Mouse (Mus musculus) megakaryocyte, embryonic 14.5 days (primary cell): ENCODE results near the gene Cd70. TPM values are rescaled to one million over a fixed set of nuclear protein-coding genes. Genes with fewer than 3 reads are reported as not detected.

Experiments used
- H3K27me3 ChIP-seq: replicated peaks from 2 replicates; pipeline ENCODE3; 2012; ENCODE audit warnings: inconsistent platforms
- H3K36me3 ChIP-seq: replicated peaks from 2 replicates; pipeline ENCODE3; 2012; ENCODE audit warnings: low read length, inconsistent platforms, mixed read lengths
- H3K4me1 ChIP-seq: 2 replicates; pipeline ENCODE4 v1.6.1; 2012; ENCODE audit warnings: inconsistent platforms
- H3K4me3 ChIP-seq: replicated peaks from 2 replicates; pipeline ENCODE3; 2012; ENCODE audit warnings: moderate library complexity, mild to moderate bottlenecking, inconsistent platforms
- H3K9me3 ChIP-seq: 2 replicates; pipeline ENCODE4 v1.6.1; 2012; ENCODE audit warnings: inconsistent platforms
- FLI1 ChIP-seq: IDR thresholded peaks from 2 replicates; pipeline ENCODE4 v1.6.1; 2012; ENCODE audit warnings: low read length, inconsistent platforms, mixed read lengths
- GATA1 ChIP-seq: IDR thresholded peaks from 3 replicates; pipeline ENCODE4 v1.6.1; 2012; ENCODE audit warnings: mixed read lengths, low read length, inconsistent platforms, borderline replicate concordance
- polyA plus RNA-seq: library from polyadenylated mRNA; stranded (reverse); fragments of >175 nt; gene quantifications from 2 replicates; pipeline ENCODE4 v1.2.3, GENCODE M21; 2012; ENCODE audit warnings: low replicate concordance; ENCODE audit not compliant: insufficient read depth

The Cd70 gene
- polyA plus RNA-seq, 1 experiment, result not detected

DNA sequence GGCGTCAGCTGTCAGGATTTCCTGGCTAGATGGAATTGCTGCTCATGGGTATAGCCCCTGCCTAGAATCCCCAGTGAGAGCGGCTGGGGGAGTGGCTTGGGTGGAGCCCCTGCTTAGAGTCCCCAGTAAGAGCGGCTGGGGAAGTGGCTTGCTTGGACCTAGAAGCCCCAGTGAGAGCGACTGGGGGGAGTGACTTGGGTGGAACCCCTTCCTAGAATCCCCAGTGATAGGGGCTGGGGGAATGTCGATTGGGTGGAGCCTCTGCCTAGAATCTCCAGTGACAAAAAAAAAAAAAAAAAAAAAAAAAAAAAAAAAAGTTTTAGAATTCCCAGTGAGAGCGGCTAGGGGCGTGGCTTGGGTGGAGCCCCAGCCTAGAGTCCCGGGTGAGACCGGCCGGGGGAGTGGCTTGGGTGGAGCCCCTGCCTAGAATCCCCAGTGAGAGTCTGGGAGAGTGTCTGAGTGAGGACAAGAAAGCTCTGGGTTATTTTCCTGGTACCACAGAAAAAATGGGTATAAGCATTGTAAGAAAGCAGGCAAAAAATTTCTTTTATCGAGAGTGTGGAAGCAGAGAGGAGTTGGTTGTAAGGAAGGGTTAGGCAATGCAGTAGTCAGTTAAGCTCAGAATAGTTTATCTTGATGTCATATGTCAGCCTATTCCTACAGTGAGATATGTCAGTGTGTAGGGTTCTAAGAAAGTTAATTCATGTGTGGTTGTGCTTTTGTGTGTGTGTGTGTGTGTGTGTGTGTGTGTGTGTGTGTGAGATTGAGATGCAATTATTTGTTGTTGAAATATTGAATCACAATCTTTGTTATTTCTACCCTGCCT is 30.8 kb downstream of the Cd70 start:
- H3K4me3 ChIP-seq, result peak overlapping the region; percentile 46
- TF ChIP-seq GATA1 (no peak), FLI1 (no peak)
- peaks cover 2% of the 10 kb centered on the region for H3K36me3 ChIP-seq
- H3K9me3 ChIP-seq, result no peaks in the 10 kb centered on the region
- H3K27me3 ChIP-seq, result peaks cover 19% of the 10 kb centered on the region
- H3K4me1 ChIP-seq, result peaks cover 29% of the 10 kb centered on the region

- TF ChIP-seq FLI1 (no peak), GATA1 (no peak)
- H3K27me3 ChIP-seq, result peaks cover 23% of the 10 kb centered on the region
- H3K4me3 ChIP-seq, result no peak overlapping the region
- no peaks in the 10 kb centered on the region for H3K9me3 ChIP-seq
- peaks cover 24% of the 10 kb centered on the region for H3K4me1 ChIP-seq
- H3K36me3 ChIP-seq, result no peaks in the 10 kb centered on the region
Measured at GRCm38 (mm10) chr17:57116801-57117200, 32.8 kb downstream of the Cd70 start.

DNA sequence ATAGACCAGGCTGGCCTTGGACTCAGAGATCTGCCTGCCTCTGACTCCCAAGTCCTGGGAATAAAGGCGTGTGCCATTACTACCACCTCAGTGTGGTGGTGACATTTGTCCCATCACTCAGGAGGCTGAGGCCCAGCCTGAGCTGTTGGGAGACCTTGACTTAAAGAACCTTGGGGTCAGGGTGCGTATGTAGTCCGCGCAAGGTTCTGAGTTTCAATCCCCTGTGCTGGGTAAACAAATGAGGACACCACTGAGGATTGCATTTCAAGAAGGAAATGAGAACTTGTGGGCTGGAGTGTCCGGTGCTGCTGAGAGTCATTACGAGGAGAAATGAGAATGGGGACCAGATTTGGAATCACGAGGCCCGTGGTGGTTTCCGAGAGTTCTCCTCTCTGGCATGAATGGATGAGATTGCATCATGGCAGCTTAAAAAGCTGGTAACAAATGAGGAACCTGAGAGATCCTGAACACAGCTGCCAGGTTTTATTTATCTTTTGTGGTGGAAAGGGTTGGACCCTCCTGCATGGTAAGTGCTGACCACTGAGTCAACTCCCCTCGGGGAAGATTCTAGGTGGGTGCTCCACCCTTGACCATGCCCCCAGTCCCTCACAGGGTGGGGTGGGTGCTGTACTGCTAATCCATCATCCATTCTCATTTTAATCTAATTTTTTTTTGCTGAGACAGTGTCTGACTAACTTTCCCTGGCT is 36.7 kb downstream of the Cd70 start:
- peaks cover 20% of the 10 kb centered on the region for H3K4me1 ChIP-seq
- no peak for TF ChIP-seq GATA1
- TF ChIP-seq FLI1, result no peak
- H3K27me3 ChIP-seq, result peaks cover 23% of the 10 kb centered on the region
- peaks cover 10% of the 10 kb centered on the region for H3K36me3 ChIP-seq
- H3K9me3 ChIP-seq, result no peaks in the 10 kb centered on the region
- no peak overlapping the region for H3K4me3 ChIP-seq

DNA sequence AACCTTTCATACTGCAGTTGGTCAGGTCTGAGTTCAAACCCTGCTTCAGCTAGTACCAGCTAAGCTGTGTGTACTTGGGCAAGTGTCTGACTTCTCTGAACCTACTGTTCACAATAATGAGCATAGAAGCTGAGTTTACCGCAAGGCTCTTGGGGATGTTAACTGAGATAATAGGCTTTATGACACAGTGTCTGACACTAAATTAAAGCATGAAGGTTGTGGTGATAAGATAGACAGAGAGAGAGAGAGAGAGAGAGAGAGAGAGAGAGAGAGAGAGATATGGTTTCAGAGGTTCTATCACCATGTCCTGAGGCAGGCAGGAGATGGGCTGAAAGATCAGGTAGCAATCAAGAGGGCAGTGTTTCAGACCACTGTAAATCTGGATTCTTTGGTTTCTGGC is 39.6 kb downstream of the Cd70 start:
- TF ChIP-seq FLI1, result no peak
- TF ChIP-seq GATA1, result no peak
- no peaks in the 10 kb centered on the region for H3K9me3 ChIP-seq
- H3K27me3 ChIP-seq, result peaks cover 11% of the 10 kb centered on the region
- H3K36me3 ChIP-seq, result peaks cover 25% of the 10 kb centered on the region
- H3K4me3 ChIP-seq, result no peak overlapping the region
- H3K4me1 ChIP-seq, result peaks cover 41% of the 10 kb centered on the region

GRCm38 (mm10) chr17:57108666-57109171 is 40.9 kb downstream of the Cd70 start:
- Histone ChIP-seq H3K4me3 (no peak overlapping the region), H3K27me3 (peaks cover 4% of the 10 kb centered on the region), H3K36me3 (peaks cover 25% of the 10 kb centered on the region), H3K4me1 (peaks cover 51% of the 10 kb centered on the region), H3K9me3 (no peaks in the 10 kb centered on the region)
- TF ChIP-seq FLI1, result no peak

- Histone ChIP-seq H3K4me1 (peaks cover 57% of the 10 kb centered on the region), H3K36me3 (peaks cover 27% of the 10 kb centered on the region), H3K4me3 (peak overlapping the region; percentile 14), H3K9me3 (no peaks in the 10 kb centered on the region), H3K27me3 (peaks cover 3% of the 10 kb centered on the region)
- TF ChIP-seq FLI1 (no peak), GATA1 (no peak)
Measured at GRCm38 (mm10) chr17:57108040-57108665, 41.4 kb downstream of the Cd70 start.

DNA sequence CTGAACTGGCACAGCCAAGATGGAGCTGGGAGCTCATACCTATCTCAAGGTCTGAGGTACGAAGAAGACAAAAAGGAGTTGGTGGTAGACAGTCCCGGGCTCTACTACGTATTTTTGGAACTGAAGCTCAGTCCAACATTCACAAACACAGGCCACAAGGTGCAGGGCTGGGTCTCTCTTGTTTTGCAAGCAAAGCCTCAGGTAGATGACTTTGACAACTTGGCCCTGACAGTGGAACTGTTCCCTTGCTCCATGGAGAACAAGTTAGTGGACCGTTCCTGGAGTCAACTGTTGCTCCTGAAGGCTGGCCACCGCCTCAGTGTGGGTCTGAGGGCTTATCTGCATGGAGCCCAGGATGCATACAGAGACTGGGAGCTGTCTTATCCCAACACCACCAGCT is 42.5 kb downstream of the Cd70 start:
- H3K4me1 ChIP-seq, result peaks cover 68% of the 10 kb centered on the region
- peak overlapping the region; percentile 100 for H3K4me3 ChIP-seq
- H3K36me3 ChIP-seq, result peaks cover 37% of the 10 kb centered on the region
- no peaks in the 10 kb centered on the region for H3K27me3 ChIP-seq
- no peaks in the 10 kb centered on the region for H3K9me3 ChIP-seq
- no peak for TF ChIP-seq GATA1
- no peak for TF ChIP-seq FLI1

- Histone ChIP-seq H3K9me3 (no peaks in the 10 kb centered on the region), H3K4me1 (peaks cover 76% of the 10 kb centered on the region), H3K36me3 (peaks cover 47% of the 10 kb centered on the region), H3K27me3 (no peaks in the 10 kb centered on the region), H3K4me3 (peak overlapping the region; percentile 100)
- TF ChIP-seq FLI1 (no peak), GATA1 (no peak)
Measured at GRCm38 (mm10) chr17:57106035-57106368, 43.6 kb downstream of the Cd70 start.

DNA sequence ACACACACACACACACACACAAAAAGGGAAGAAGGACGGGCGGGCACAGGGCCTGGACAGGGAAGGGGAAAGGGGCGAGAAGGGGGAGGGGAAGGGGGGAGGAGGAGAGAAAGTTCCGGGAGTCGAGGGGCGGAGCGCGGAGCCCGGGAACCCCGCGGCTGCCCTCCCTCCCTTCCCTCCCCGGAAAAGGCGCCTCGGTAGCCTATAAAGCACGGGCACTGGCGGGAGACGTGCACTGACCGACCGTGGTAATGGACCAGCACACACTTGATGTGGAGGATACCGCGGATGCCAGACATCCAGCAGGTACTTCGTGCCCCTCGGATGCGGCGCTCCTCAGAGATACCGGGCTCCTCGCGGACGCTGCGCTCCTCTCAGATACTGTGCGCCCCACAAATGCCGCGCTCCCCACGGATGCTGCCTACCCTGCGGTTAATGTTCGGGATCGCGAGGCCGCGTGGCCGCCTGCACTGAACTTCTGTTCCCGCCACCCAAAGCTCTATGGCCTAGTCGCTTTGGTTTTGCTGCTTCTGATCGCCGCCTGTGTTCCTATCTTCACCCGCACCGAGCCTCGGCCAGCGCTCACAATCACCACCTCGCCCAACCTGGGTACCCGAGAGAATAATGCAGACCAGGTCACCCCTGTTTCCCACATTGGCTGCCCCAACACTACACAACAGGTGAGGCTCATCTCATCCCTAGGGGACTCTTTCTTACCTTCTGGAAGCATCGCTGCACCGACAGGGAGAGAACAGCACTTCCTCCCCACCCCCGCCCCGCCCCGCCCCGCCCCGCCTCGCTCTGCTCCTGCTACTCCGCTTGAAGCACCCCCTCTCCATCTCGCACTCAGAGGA is 44.2 kb downstream of the Cd70 start, which contains the start of gene Tnfsf9:
Gene Tnfsf9 (plus strand): TSS at position 145 of the 854 bp plus-strand sequence.
- Histone ChIP-seq H3K4me1 (peaks cover 79% of the 10 kb centered on the region), H3K27me3 (no peaks in the 10 kb centered on the region), H3K36me3 (peaks cover 51% of the 10 kb centered on the region), H3K9me3 (no peaks in the 10 kb centered on the region), H3K4me3 (peak within 1 kb of the TSS; percentile 100)
- TF ChIP-seq GATA1 (no peak), FLI1 (no peak)
